Mouse (Mus musculus): ENCODE data around the gene Morc2a. TPM values are rescaled to one million over a fixed set of nuclear protein-coding genes. Genes with fewer than 3 reads are reported as not detected.

The Morc2a gene
- polyA plus RNA-seq, 1 experiment from 2014 or later = 27.5 TPM

DNA sequence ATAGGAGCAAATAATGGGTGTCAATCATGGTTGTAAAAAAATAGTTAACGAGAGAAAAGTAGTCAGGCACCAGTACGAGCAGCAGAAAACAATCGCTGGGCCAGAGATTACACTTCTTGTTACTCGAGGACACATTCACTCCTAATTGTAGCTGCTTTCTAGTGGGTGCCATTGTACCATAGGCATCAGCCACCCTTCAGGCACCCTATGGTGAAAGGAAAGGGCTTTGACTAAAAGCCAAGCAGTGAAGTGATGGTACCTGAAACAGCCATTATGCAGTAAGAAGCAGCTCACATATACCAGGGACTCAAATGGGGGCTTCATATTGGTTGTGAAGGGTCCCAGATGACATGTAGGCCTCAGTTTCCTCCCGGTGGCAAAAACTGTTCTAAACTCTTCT is 1.3 kb upstream of the Morc2a start:
- H3K4me2 ChIP-seq (replicated peaks; ENCODE audit: low read depth, low read length) = peak overlapping the region; percentile 93
- no peaks in the 10 kb centered on the region for H3K27me3 ChIP-seq (ENCODE audit: insufficient read depth, low read length)
- no peak overlapping the region for H3K27ac ChIP-seq (ENCODE audit: low read length)
- H3K9ac ChIP-seq (replicated peaks; ENCODE audit: low read length) = peak overlapping the region; percentile 98
- ATAC-seq (ENCODE audit: low FRiP score, low TSS enrichment) = no peak
- H3K4me3 ChIP-seq (ENCODE audit: low read length) = peak overlapping the region; percentile 94
- peaks cover 20% of the 10 kb centered on the region for H3K4me1 ChIP-seq (ENCODE audit: insufficient read depth, low read length)
- H3K9me3 ChIP-seq (ENCODE audit: low read length) = peaks cover 25% of the 10 kb centered on the region
- WGBS = 89% methylated on average over 5 of the region's 5 CpGs
- H3K36me3 ChIP-seq (ENCODE audit: insufficient read depth, low read length) = peaks cover 28% of the 10 kb centered on the region

DNA sequence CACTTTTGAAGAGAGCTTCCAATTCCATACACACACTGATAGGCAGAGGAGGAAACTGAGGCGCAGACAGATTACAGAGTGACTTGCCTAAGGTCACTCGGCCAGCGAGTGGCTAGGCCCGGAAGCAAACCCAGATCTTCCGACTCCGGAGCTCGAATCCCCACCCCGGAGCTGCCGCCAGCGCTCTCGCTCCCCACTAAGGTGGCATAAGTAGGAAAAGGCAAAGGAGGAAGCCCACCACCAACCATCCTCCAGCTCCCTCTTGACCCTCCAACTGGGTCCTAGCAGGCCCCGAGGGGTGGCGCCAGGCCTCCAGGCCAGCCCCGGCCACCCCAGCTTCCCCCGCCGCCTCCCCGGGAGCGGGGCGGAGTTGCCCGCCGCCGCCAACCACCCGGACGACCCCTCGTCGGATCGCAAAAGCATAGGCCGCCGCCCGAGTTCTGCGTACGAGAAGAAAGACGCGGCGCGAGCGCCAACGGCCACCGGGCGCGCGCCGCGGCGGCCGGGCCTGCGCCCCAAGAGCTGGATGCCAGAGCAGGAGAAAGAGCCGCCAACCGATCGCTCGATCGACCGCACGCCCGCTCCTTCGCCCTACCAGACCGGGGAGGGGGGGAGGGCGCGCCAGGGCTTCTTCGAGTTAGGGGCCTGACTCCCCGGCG is 557 bp upstream of the Morc2a start:
- whole genome bisulfite sequencing = under 1% methylated on average over 40 of the region's 62 CpGs
- Histone ChIP-seq H3K4me3 (ENCODE audit: low read length) (peak overlapping the region; percentile 94), H3K27ac (ENCODE audit: low read length) (peak overlapping the region; percentile 92), H3K4me1 (ENCODE audit: insufficient read depth, low read length) (peaks cover 20% of the 10 kb centered on the region), H3K9me3 (ENCODE audit: low read length) (peaks cover 22% of the 10 kb centered on the region), H3K27me3 (ENCODE audit: insufficient read depth, low read length) (no peaks in the 10 kb centered on the region), H3K36me3 (ENCODE audit: insufficient read depth, low read length) (peaks cover 27% of the 10 kb centered on the region), H3K9ac (replicated peaks; ENCODE audit: low read length) (peak overlapping the region; percentile 98), H3K4me2 (replicated peaks; ENCODE audit: low read depth, low read length) (peak overlapping the region; percentile 93)
- ATAC-seq (ENCODE audit: low FRiP score, low TSS enrichment) = peak; percentile 36

GRCm38 (mm10) chr11:3650141-3650540 is 1.1 kb downstream of the Morc2a start:
- no peak for ATAC-seq (ENCODE audit: low FRiP score, low TSS enrichment)
- peak overlapping the region; percentile 94 for H3K4me3 ChIP-seq (ENCODE audit: low read length)
- peak overlapping the region; percentile 93 for H3K4me2 ChIP-seq (replicated peaks; ENCODE audit: low read depth, low read length)
- no peaks in the 10 kb centered on the region for H3K27me3 ChIP-seq (ENCODE audit: insufficient read depth, low read length)
- no peak overlapping the region for H3K27ac ChIP-seq (ENCODE audit: low read length)
- 95% methylated on average over 6 of the region's 6 CpGs for WGBS
- H3K36me3 ChIP-seq (ENCODE audit: insufficient read depth, low read length) = peaks cover 19% of the 10 kb centered on the region
- no peak overlapping the region; the same call in 1 of the 2 replicates for H3K9ac ChIP-seq (replicated peaks; ENCODE audit: low read length)
- H3K4me1 ChIP-seq (ENCODE audit: insufficient read depth, low read length) = peaks cover 20% of the 10 kb centered on the region
- peaks cover 12% of the 10 kb centered on the region for H3K9me3 ChIP-seq (ENCODE audit: low read length)

GRCm38 (mm10) chr11:3661964-3662363 is 13.0 kb downstream of the Morc2a start:
- H3K4me3 ChIP-seq (ENCODE audit: low read length) = no peak overlapping the region
- H3K9ac ChIP-seq (replicated peaks; ENCODE audit: low read length) = no peak overlapping the region
- H3K4me2 ChIP-seq (replicated peaks; ENCODE audit: low read depth, low read length) = no peak overlapping the region
- H3K36me3 ChIP-seq (ENCODE audit: insufficient read depth, low read length) = peaks cover 29% of the 10 kb centered on the region
- no peaks in the 10 kb centered on the region for H3K27me3 ChIP-seq (ENCODE audit: insufficient read depth, low read length)
- no peak for ATAC-seq (ENCODE audit: low FRiP score, low TSS enrichment)
- no peak overlapping the region for H3K27ac ChIP-seq (ENCODE audit: low read length)
- H3K9me3 ChIP-seq (ENCODE audit: low read length) = no peaks in the 10 kb centered on the region
- H3K4me1 ChIP-seq (ENCODE audit: insufficient read depth, low read length) = no peaks in the 10 kb centered on the region
- WGBS = 93% methylated on average over 2 of the region's 2 CpGs

GRCm38 (mm10) chr11:3667506-3667905 is 18.5 kb downstream of the Morc2a start:
- no peak overlapping the region for H3K4me3 ChIP-seq (ENCODE audit: low read length)
- no peak overlapping the region for H3K27ac ChIP-seq (ENCODE audit: low read length)
- ATAC-seq (ENCODE audit: low FRiP score, low TSS enrichment) = no peak
- H3K9ac ChIP-seq (replicated peaks; ENCODE audit: low read length) = no peak overlapping the region
- H3K27me3 ChIP-seq (ENCODE audit: insufficient read depth, low read length) = no peaks in the 10 kb centered on the region
- no peaks in the 10 kb centered on the region; the same call in 1 of the 2 replicates for H3K4me1 ChIP-seq (ENCODE audit: insufficient read depth, low read length)
- no peak overlapping the region for H3K4me2 ChIP-seq (replicated peaks; ENCODE audit: low read depth, low read length)
- WGBS = 48% methylated on average over 3 of the region's 3 CpGs
- peaks cover 51% of the 10 kb centered on the region for H3K36me3 ChIP-seq (ENCODE audit: insufficient read depth, low read length)
- H3K9me3 ChIP-seq (ENCODE audit: low read length) = no peaks in the 10 kb centered on the region

GRCm38 (mm10) chr11:3668768-3669167 is 19.8 kb downstream of the Morc2a start:
- Histone ChIP-seq H3K36me3 (ENCODE audit: insufficient read depth, low read length) (peaks cover 52% of the 10 kb centered on the region), H3K4me2 (replicated peaks; ENCODE audit: low read depth, low read length) (no peak overlapping the region), H3K27me3 (ENCODE audit: insufficient read depth, low read length) (no peaks in the 10 kb centered on the region), H3K4me3 (ENCODE audit: low read length) (no peak overlapping the region), H3K9me3 (ENCODE audit: low read length) (no peaks in the 10 kb centered on the region), H3K27ac (ENCODE audit: low read length) (no peak overlapping the region), H3K4me1 (ENCODE audit: insufficient read depth, low read length) (no peaks in the 10 kb centered on the region; the same call in 1 of the 2 replicates), H3K9ac (replicated peaks; ENCODE audit: low read length) (no peak overlapping the region)
- ATAC-seq (ENCODE audit: low FRiP score, low TSS enrichment) = no peak
- 84% methylated on average over 2 of the region's 2 CpGs for WGBS

DNA sequence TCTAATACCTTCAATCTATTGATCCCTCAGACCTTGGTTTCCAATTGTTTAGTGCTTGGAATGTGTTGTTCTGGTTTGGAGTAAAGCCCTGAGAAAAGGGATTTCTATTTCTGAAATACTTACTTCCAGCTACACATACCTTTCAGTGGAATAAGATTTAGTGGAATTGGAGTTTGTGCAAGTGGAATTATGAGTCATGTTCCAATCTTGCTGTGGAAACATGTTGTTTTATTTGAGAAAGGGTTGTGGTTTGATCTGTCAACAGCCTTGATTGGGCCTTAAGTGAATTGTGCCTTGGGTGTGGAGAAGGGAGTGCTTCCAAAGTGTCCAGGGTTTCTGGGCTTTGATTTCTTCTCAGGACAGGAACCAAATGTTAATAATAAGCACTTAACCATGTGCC is 20.9 kb downstream of the Morc2a start:
- H3K36me3 ChIP-seq (ENCODE audit: insufficient read depth, low read length) = peaks cover 53% of the 10 kb centered on the region
- no peaks in the 10 kb centered on the region for H3K27me3 ChIP-seq (ENCODE audit: insufficient read depth, low read length)
- ATAC-seq (ENCODE audit: low FRiP score, low TSS enrichment) = no peak
- H3K4me2 ChIP-seq (replicated peaks; ENCODE audit: low read depth, low read length) = no peak overlapping the region
- no peaks in the 10 kb centered on the region; the same call in 1 of the 2 replicates for H3K4me1 ChIP-seq (ENCODE audit: insufficient read depth, low read length)
- H3K9me3 ChIP-seq (ENCODE audit: low read length) = no peaks in the 10 kb centered on the region
- H3K4me3 ChIP-seq (ENCODE audit: low read length) = no peak overlapping the region
- no peak overlapping the region for H3K27ac ChIP-seq (ENCODE audit: low read length)
- H3K9ac ChIP-seq (replicated peaks; ENCODE audit: low read length) = no peak overlapping the region

GRCm38 (mm10) chr11:3671000-3671628 is 22.1 kb downstream of the Morc2a start:
- Histone ChIP-seq H3K4me2 (replicated peaks; ENCODE audit: low read depth, low read length) (no peak overlapping the region), H3K4me3 (ENCODE audit: low read length) (no peak overlapping the region), H3K27ac (ENCODE audit: low read length) (no peak overlapping the region), H3K36me3 (ENCODE audit: insufficient read depth, low read length) (peaks cover 64% of the 10 kb centered on the region), H3K9me3 (ENCODE audit: low read length) (no peaks in the 10 kb centered on the region), H3K4me1 (ENCODE audit: insufficient read depth, low read length) (no peaks in the 10 kb centered on the region; the same call in 1 of the 2 replicates), H3K27me3 (ENCODE audit: insufficient read depth, low read length) (no peaks in the 10 kb centered on the region), H3K9ac (replicated peaks; ENCODE audit: low read length) (no peak overlapping the region)
- ATAC-seq (ENCODE audit: low FRiP score, low TSS enrichment) = no peak
- WGBS = 100% methylated on average over 1 of the region's 1 CpGs

DNA sequence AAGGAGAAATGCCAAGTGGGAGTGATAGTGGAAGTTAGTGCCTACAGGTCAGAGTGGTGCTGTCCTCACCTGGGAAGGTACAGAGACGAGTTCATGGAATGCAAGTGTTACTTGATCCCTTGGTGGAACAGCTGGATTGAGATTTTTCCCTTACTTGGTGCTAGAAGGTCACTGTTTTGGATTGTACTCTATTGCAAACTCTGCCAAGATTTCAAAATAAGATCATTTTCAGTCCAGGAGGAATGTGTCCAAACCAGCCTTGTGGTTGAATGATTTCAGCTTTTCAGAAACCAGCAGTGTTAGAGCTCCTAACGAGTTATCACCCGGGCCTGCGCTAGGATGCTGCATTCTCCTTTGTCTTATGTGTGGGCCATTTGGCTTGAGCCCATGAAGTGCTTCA is 25.6 kb downstream of the Morc2a start:
- Histone ChIP-seq H3K4me2 (replicated peaks; ENCODE audit: low read depth, low read length) (no peak overlapping the region), H3K4me3 (ENCODE audit: low read length) (no peak overlapping the region), H3K36me3 (ENCODE audit: insufficient read depth, low read length) (peaks cover 81% of the 10 kb centered on the region), H3K9ac (replicated peaks; ENCODE audit: low read length) (no peak overlapping the region), H3K27ac (ENCODE audit: low read length) (no peak overlapping the region), H3K27me3 (ENCODE audit: insufficient read depth, low read length) (no peaks in the 10 kb centered on the region), H3K4me1 (ENCODE audit: insufficient read depth, low read length) (no peaks in the 10 kb centered on the region), H3K9me3 (ENCODE audit: low read length) (no peaks in the 10 kb centered on the region)
- 75% methylated on average over 4 of the region's 4 CpGs for WGBS
- no peak for ATAC-seq (ENCODE audit: low FRiP score, low TSS enrichment)

- WGBS = 89% methylated on average over 5 of the region's 5 CpGs
- ATAC-seq (ENCODE audit: low FRiP score, low TSS enrichment) = no peak
Observed at GRCm38 (mm10) chr11:3676423-3676822, 27.4 kb downstream of the Morc2a start.

More at GRCm38 (mm10) chr11:3676423-3676822, 27.4 kb downstream of the Morc2a start:
- H3K9me3 ChIP-seq (ENCODE audit: low read length) = no peaks in the 10 kb centered on the region
- H3K4me3 ChIP-seq (ENCODE audit: low read length) = no peak overlapping the region
- no peaks in the 10 kb centered on the region for H3K4me1 ChIP-seq (ENCODE audit: insufficient read depth, low read length)
- no peak overlapping the region for H3K4me2 ChIP-seq (replicated peaks; ENCODE audit: low read depth, low read length)
- H3K36me3 ChIP-seq (ENCODE audit: insufficient read depth, low read length) = peaks cover 82% of the 10 kb centered on the region
- no peaks in the 10 kb centered on the region for H3K27me3 ChIP-seq (ENCODE audit: insufficient read depth, low read length)
- H3K27ac ChIP-seq (ENCODE audit: low read length) = peak overlapping the region; percentile 32; the same call in 1 of the 2 replicates
- H3K9ac ChIP-seq (replicated peaks; ENCODE audit: low read length) = no peak overlapping the region
